Mouse (Mus musculus) cerebellum, adult 2 months (tissue): ENCODE measurements at regions not wholly inside any gene's neighbourhood (a gene's known extent, or its start where the extent isn't known, plus 50 kb on each side); places are given as distances from the start of the nearest gene placed in this dataset.

Source experiments
- CTCF ChIP-seq: fragments of 200-500 bp; IDR thresholded peaks from 2 replicates; pipeline ENCODE4 v1.5.1; 2011; ENCODE audit warnings: low read depth, mild to moderate bottlenecking, control low read depth, low read length, moderate library complexity, borderline replicate concordance; ENCODE audit not compliant: insufficient read depth
- POLR2A ChIP-seq: fragments of 200-500 bp; IDR thresholded peaks from 2 replicates; pipeline ENCODE4 v1.6.1; 2011; ENCODE audit warnings: low read length, control low read depth, borderline replicate concordance; ENCODE audit not compliant: insufficient read depth

DNA sequence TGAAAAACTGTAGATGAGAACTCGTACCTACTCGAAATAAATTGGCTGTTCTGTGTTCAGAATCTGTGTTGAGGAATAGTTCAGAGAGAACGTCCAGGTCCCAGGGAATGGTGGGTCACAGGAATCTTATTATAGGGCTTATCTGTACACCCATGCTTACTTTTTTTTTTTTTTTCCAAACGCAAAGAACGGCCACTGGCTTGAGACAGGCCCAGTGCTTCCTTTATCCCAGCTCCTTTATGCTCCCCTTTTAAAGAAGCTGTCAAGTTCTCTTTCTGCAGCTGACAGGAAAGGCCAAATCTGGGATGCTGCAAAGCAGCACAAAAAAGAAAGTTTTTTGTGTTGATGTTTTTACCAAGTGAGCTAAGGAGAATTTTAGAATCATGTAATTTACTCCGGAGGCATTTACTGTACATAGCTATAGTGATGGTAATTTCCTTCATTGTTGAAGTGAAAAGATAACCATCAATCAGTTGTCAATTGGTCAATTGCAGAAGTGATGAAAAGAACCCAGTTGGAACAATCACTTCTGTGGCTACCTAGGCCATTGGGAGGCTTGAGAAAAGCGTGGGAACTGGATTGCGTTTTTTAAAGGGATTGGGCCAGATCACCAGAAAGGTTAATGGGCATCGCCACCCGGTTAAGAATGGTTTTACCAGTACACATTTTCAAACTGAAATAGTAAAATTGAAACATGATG lies 91.2 kb upstream of the Sox2 start:
- TF ChIP-seq POLR2A (no peak), CTCF (no peak)
